Mouse (Mus musculus) frontal cortex, adult 2 months (tissue): Measurements from ENCODE around the gene Bmp6. TPM values are rescaled to one million over a fixed set of nuclear protein-coding genes. Genes with fewer than 3 reads are reported as not detected.

Experiments used
- DNase-seq, 2 experiments: peaks; one replicate each; pipeline ENCODE4 v3.0.0; 2022; ENCODE audit warnings: low spot score in 1 of 2; ENCODE audit errors: extremely low spot score in 1 of 2
- polyA plus RNA-seq: library from polyadenylated mRNA; depleted of rRNA; stranded (reverse); fragments of >200 nt; gene quantifications from 2 replicates; pipeline ENCODE4 v1.2.3, GENCODE M21; 2012

Bmp6 gene
- polyA plus RNA-seq, 1 experiment: 13.6 TPM

DNA sequence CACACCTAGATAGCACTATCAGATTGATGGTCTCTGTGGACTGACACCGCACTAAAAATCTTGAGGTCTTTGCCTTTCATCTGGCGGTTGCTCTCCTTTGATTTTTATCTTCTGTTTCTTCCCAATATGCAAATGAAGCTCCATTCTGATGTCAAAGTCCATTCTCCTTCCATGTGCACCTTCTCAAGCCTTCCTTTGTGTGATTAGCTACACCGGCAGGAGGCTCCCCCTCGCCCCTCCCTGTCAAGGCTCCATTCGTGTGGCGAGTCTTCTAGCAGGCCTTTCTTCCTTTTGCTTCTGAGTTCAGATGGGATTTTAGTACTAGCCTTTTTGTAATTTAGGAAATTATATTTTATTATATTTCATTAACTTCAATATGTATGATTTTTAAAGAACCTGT lies 80.4 kb downstream of the Bmp6 start:
- no peak for DNase-seq

DNA sequence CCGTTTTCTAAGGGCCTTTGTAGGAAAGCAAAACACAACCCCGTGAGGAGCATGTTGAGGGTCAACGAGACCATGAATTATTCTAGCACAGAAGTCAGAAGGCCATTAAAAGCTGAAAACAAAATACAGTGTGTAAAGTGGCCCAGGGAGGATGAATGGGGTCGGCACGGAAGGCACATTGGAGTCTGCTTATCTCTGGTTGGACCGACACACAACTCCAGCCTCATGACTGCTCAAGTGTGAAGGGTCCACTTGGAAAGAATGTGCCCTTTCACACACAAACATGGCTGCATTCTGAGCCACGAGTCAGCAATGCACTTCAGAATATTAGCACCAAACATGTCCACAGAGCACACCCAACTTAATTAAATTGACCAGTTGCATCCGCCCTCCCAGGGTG lies 84.8 kb downstream of the Bmp6 start:
- no peak for DNase-seq

DNA sequence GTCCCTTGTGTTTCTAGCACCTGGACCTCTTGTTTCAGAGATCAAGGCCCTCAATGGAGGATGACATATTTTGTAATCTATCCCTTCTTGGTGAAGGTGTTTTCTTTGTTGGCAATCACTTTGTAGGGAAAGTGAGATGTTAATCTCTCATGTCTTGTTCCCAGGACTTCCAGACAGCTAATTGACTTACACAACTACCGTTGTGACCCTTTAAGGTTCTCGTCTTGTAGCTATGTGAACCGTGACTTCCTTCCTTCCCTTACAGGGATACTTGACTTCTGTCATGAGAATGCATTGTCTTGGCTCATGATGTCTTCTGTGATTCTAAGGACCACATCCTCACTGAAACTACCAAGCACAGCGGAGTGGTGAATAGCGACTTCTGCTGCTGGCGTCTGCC lies 85.2 kb downstream of the Bmp6 start:
- DNase-seq: no peak

DNA sequence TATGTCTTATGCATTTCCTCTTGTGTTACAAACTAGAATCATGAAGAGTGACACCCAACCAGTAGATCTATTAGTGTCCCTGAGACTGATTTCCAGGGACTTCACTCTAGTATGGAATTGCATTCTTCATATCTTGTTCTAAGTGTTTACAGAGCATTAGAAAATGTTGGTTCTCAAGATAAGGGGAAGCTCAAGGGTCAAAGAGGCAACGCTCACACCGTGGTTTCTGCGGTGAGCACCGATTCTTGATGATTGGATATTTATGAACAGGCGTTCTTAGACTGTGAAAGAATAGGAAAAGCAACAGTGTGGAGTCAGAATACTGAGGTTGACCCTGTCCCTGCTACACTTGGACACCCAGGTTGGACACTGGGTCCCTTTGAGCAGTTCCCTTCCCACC lies 89.9 kb downstream of the Bmp6 start:
- no peak for DNase-seq

DNA sequence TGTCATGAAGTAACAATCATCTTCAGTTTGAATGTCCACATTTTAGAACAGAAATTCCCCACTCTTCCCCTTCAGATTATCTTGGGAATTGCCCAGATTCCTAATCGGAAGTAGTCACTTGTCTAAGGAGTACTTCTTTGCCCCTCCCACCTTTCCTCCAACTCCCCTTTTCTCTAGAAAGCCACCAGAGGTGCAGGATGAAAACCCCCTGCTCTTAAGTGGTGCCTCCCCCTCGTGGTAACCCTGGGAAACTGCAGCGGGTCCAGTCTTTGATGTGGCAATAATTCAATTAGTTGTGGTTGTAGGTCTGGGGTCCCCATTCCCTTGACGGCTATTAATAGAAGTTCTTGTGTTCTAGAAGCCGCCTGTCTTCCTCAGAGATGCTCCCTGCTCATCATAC lies 93.0 kb downstream of the Bmp6 start:
- peak in 1 of 2 experiments; percentile 16 for DNase-seq

DNA sequence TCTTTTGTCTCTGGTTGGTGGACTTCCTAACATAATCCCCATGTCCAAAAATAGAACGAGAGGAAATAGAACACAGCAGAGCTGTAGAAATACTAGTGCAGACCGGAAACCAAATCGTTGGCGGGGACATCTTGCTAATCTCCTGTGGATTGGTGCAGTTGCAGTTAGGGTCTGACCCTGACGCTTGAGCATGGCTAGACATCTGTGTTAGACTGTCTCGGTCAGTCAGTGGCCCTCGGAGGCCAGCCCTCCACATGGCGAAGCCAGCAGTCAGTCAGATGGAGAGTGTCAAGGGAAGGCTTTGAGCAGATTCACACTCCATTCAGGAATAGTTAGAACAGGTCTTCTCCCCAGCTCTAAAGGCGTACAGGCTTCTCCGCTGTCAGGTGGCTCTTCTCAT lies 95.3 kb downstream of the Bmp6 start:
- no peak for DNase-seq

DNA sequence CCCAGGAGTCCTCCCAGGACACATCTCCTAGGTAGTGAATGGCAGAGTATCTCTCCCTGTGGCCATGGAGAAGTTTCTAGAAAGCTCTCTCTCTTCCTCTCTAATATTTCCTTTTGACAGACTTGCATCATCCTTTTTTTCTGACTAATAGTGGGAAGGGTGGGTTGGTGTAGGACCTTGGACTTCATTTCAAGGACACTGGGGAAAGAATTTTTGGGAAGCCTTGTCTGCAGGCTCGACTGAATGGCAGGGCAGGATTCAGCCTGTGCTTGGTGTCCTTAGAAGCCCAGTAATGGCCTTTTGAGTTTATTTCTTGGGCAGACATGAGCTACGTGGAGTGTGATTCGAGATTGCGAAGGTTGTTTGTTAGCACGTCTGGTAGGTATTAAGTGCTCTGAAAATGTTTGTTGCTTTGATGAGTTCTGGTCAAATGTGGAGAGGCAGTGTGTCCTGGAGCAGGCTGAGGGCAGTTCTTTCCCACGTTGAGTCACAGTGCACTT lies 103.7 kb downstream of the Bmp6 start:
- no peak for DNase-seq

DNA sequence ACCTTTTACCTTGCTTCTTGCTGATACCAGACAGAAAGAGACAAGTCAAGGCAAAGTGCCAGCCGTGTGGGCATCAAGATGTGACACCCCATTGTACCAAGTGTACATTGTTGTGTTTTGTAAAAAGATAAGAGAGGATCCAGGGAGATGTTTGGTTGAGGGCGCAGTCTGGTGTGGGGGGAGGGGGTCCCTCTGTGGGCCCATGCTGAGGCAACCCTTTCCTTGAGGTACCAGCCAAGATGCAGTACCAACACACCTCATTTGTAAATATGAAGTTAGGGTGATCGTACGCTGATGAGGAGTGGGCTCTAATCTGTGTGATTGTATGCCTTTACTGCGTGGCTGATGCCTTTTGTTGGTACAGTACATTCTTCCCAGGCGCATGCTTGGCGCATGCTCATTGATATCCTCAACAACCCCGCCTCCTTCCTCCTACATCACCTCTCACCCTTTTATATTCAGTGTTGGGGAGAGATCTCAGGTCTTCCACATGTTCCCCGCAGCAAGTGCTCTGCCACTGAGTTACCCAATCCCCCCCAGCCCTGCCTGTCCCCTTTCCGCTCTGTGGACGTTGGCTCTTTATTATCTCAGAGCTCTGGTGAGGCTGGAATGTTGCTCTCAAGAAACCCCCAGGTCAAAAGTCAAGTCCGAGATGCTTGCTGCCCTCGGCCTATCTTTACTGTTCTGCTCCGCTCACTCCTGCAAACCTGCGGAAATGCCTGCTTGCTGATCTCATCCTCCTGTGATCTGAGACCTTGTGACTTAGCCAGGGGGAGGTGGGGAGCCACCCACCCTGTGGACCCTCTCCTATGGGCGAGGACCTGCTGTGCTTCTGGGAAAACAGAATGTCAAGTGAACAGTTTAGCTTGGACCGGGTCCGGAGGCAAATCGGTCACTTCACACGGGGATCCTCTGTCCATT lies 105.4 kb downstream of the Bmp6 start:
- DNase-seq: no peak

DNA sequence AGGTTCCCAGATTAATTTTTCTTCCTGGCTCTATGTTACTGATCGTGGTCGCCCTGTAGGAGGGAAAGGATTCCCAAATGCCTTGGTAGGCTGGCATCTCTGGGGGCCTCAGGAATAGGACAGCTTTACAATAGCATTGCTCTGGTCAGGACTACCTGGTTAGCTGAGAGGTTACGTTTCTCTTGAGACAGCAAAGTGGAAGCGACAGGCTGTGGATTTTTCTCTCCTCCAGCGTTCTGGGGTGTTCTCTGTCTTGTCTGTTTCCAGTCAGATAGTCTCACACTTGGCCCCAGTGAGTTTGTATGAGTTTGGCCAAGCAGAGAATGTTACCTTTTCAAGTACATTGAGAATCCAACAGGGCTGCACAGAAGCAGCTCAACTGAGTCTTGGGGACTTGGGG lies 106.5 kb downstream of the Bmp6 start:
- DNase-seq: no peak

DNA sequence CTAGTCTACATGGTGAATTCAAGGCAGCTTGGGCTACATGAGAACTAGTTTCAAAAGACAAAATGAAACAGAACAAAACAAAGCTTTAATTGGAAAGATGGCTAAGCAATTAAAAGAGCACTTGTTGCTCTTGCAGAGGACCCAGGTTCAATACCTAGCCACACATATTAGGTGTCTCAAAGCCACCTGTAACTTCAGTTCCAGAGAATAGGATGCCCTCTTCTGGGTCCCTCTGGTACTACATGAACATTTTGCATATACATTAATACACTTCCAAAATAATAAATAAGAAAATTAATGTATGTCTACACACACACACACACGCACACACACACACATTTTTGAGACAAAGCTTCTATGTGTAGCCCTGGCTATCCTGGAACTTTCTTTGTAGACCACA lies 118.5 kb downstream of the Bmp6 start:
- DNase-seq: no peak

DNA sequence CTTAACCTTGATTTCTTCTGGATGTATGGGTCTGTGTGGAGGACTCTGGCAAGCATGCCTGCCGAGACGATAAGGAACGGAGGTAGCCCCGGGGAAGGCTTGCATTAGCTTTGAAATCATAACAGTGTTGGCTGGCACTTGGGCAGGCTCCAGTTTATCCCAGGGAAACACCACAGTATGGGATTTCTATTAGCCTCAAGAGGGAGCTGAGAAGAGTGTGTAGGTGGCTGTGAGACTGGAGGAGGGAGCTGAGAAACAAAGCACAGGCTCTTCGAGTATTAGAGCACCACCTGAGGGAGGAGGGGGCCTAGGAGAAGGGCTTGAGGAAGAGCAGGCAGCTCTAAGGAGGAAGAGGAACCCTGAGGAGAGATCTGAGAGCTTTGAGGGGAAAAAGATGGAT lies 126.0 kb downstream of the Bmp6 start:
- DNase-seq: peak in 1 of 2 experiments; percentile 19

DNA sequence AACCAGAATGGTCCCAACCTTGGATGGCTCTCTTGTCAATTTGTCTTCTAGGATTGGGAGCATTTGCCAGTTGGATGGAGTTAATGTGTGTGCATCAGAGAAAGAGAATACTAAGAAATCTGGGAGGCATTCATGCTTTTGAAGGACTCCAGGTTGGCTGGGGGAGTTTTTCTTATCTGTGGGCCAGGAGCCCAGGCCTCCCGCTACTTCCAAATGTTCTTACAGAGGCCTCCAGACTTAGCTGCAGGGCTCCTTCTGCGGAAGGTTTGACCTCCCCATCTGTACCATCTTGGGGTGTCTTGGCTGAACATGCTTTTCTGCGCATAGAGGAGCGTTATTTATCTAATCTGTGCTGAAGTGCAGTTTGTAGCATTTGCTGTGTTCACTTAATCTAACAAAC lies 127.7 kb downstream of the Bmp6 start:
- DNase-seq: peak in 1 of 2 experiments; percentile 15

DNA sequence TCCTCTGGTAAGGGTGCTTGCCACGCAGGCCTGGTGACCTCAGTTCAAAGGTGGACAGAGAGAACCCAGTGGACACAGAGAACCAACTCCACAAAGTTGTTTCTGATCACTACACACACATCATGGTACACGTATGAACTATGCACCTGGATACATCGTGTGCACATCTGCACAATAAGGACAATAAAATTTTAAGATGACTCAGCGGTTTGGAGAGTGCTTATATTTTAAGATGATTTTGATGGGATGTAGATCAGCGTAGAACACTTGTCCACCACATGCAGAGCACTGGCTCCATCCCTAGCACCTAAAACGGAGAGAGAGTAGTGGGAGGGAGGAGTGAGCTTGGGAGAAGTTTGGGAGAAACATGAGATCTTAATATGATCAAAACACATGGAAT lies 128.6 kb downstream of the Bmp6 start:
- no peak for DNase-seq

DNA sequence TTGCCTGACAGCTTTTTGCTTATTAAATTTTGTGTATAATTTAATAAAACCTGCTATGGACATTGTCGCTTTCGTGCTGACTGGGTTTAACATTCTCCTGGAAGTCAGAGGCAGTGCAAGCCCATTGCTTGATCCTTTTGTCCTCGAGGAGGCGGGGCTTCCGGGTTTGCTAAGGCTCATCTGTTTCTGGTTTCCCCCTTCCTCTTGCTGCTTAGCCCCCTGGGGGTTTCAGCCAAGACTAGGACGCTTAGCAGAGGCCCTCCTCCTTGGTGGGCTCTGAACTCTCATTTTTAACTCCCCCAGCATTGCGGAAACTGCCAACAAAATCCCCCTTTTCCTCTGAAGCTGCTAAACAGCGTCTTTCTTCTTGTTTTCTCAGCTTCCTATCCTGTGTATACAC lies 132.0 kb downstream of the Bmp6 start:
- DNase-seq: no peak

DNA sequence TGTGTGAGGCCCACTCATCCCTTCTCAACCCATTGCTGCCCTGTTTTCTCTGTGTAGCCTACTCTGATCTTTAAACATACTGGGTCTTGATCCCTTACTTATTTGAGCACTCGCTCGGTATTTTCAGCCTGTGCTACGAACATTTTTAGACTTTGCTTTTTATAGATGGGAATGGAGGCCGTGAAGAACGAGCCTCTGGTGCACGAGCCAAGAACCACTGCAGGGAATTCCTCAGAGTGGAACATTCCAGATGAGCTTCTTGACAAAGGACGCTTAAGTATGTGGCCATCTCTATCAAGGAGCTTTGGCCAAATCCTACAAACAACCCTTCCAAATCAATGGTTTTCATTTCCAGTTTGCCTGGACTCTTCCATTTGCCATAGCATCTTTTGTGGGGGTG lies 136.1 kb downstream of the Bmp6 start:
- peak in 1 of 2 experiments; percentile 22 for DNase-seq

DNA sequence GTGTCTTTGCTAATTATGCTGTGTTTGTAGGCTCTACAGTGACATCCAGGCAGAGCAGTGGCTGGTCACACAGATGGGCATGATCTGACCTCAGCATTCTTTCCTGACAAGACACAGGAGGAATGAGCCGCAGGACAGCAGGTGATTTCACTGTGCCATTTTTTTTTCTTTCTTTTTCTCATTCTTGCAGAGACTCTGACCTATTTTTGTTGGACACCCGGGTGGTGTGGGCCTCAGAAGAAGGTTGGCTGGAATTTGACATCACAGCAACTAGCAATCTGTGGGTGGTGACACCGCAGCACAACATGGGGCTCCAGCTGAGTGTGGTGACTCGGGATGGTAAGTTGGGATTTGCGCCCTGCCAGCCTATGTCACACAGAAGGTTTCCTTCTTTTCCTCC lies 139.8 kb downstream of the Bmp6 start:
- no peak for DNase-seq

DNA sequence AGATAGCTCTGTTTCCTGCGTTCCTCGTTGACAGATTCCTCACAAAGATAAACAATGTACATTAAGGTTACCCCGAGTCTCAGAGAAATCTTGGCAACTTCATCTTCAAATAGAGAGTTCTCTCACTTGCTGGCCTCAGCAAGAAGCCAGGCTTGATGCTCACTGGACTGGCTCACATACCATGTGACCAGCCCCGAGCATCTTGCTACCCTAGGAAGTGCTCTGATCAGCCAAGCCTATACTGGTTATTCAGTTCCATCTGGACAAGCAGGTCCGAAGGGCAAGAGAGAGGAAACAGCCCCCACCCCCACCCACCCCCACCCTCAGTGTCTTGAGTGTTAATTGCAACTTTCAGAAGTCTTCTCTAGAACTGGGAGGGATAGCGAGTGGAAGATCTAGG lies 141.9 kb downstream of the Bmp6 start:
- no peak for DNase-seq

DNA sequence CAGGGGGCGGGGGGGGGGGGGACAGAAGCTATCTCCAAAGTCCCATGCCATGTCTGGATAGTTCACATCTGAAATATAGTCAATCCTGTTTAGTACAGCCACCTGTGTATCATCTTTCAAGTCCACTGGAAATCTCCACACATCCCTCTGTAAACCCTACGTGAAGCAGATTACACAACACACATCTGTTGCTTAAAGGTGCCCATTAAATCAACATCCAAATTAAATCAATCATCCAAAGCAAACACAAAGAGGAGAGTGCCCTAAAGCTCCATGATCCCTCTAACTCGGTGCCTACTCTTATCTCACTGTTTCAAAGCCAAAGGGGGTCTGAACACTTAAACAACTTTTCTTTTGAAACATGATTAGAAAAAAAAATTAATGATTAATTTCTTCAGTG lies 151.8 kb downstream of the Bmp6 start:
- DNase-seq: no peak

DNA sequence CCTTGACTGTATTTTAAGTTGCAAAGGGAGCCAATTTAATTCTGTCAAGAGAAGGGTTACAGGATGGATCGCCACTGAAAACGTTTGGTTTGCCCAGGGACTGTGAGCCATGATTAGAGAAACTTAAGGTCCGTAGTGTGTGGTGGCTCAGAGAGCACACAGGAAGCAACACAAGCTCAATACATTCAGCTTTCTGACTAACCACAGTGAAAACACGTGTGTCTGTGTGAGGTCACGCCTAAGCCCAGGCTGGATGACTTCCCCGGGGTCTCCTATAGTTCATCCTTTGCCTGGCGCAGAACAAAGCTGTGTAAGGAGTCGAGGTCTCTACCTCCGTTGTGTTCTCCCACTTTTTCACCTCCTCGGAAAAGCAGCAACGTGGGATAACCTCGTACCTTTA lies 156.4 kb downstream of the Bmp6 start:
- no peak for DNase-seq

DNA sequence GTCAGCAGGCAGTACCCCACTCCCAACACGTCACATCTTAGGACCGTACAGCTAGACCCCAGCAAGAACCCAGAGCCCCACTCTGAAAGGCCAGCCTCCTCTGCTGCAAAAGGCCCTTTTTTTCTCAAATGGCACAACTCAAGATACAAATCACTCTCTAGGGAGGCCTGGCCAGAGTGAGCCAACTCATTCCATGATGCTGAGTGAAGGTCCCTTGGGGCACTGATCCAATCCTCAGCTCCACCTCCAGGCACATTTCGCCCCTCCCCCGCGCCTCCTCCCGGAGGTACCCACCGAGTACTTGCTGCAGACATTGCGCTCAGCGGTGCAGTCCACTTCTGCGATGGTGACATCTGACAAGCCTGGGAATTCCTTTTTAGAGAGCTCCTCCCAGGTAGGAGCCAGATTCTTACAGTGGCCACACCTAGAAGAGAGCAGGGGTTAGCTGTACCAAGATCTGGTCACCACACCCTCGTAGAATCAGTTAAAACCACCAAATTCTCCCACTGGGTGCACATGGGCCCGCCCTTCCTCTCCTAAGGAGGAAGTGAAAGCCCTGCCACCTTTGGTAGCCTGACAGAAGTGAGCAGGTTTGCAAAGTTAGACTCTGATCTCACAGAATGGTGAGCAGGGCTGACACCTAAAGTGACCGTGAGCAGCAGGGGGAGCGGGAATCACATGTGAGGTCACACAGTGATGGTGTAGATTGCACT lies 158.4 kb downstream of the Bmp6 start:
- DNase-seq: no peak

DNA sequence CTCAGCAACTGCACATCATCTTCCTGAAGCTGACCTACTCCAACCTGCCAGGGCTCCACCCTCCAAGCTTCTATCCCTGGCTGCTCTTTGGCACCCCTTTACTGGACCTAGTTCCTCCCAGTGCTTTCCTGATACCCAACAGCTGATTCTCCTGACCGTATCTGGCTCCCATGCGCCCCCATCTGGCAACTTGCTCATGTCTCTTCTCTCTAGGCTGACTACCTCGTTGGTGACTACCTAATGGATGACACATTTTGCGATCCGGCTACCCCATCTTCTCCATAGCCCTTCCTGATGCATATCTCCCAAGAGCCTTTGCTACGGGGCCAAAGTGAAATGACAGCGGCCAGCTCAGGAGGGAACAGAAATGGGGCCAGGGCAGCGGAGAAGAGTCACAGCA lies 161.4 kb downstream of the Bmp6 start:
- DNase-seq: peak in 1 of 2 experiments; percentile 53

DNA sequence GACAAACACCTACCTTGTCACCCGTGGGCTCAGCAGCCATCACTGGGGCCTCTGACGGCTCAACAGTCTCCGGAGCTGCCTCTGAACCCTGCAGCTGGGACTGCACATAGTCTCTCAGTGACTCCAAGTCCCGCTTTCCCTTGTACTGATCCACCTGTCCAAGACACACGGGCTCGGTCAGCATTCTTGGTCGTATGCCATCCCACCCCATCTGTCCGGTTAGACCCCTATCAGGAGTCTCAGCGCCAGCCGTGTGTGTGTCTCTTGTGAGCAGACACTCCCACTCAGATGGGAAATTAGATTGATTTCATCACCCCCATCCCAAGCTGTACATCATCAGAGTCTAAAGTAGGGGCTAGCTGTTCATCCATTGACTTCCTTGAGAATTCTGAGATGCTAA lies 162.0 kb downstream of the Bmp6 start:
- DNase-seq: no peak
